17 mouse cellular contexts compared by ENCODE assay signal in the genomic region with DNA sequence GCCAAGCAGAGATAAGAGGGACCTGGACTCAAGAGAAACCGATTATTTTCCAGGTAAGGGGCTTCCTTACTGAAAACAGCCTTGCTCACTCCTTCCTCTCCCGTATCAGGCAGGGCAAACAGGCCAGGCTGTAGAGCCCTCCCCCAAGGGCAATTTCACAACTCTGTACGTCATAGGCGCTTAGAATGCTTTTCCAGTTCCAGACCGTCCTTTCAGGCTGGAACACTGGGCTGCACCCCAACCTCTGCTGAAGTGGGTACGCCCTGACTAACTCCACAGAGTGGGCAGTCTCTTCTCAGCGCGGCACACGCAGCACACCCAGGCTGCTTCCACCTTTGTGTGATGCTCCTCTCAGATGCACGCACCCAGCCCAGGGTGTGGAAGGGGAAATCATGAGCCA.
A peak's percentile ranks its signal among the peaks of the same experiment; 100 is the strongest.
DNase-seq lines count a peak whose midpoint lies in the region; ATAC-seq and TF ChIP-seq lines count a peak whose summit lies in the region.
"Had no signal": no experiment of that assay in that cellular context is flagged by ENCODE, and none has a peak within 500 bp of the region (broad histone marks: within the 10 kb centered on the region; RNA-seq: fewer than 3 reads in every experiment).

No protein-coding gene starts in this region.

- peak; percentile 57; the same call in 1 of the 2 replicates for ATAC-seq in liver, embryonic 14.5 days (ENCODE audit: insufficient read depth)
- ATAC-seq in hindbrain, embryonic 11.5 days (ENCODE audit: low FRiP score) = no peak
- no peak for ATAC-seq in forebrain, embryonic 16.5 days
- ATAC-seq: forebrain, embryonic 13.5 days had no signal

- no peak for TF ChIP-seq EP300 in liver, embryonic 14.5 days (IDR thresholded peaks at IDR 0.05; ENCODE audit: low read depth)

- H3K9me3 ChIP-seq in liver, embryonic 14.5 days (ENCODE audit: control insufficient read depth, low read length) = no peaks in the 10 kb centered on the region
- H3K9me3 ChIP-seq in hindbrain, embryonic 11.5 days (ENCODE audit: control insufficient read depth, low read length) = no peaks in the 10 kb centered on the region
- no peaks in the 10 kb centered on the region for H3K9me3 ChIP-seq in forebrain, embryonic 16.5 days (ENCODE audit: control insufficient read depth, low read length)
- H3K9me3 ChIP-seq: embryonic facial prominence, embryonic 13.5 days; forebrain, embryonic 13.5 days; heart, embryonic 13.5 days; hindbrain, embryonic 13.5 days; kidney, embryonic 15.5 days; limb, embryonic 12.5 days; midbrain, embryonic 10.5 days; neural tube, embryonic 12.5 days had no signal

- no peak for TF ChIP-seq CTCF in layer of hippocampus, adult 2 months (conservative IDR thresholded peaks at IDR 0.05)
- TF ChIP-seq CTCF in liver, embryonic 14.5 days (IDR thresholded peaks at IDR 0.05; ENCODE audit: low read depth) = no peak

- no peak overlapping the region for H3K4me3 ChIP-seq in layer of hippocampus, adult 2 months
- no peak overlapping the region for H3K4me3 ChIP-seq in liver, embryonic 14.5 days (ENCODE audit: insufficient read depth in 1 of 2, low read depth in 2 of 2, low read length in 2 of 2)
- H3K4me3 ChIP-seq in hindbrain, embryonic 11.5 days (ENCODE audit: low read depth, low read length) = no peak overlapping the region
- H3K4me3 ChIP-seq in forebrain, embryonic 16.5 days (replicated peaks; ENCODE audit: low read length) = no peak overlapping the region
- H3K4me3 ChIP-seq: embryonic facial prominence, embryonic 13.5 days; forebrain, embryonic 13.5 days; heart, embryonic 13.5 days; hindbrain, embryonic 13.5 days; kidney, embryonic 15.5 days; limb, embryonic 12.5 days; midbrain, embryonic 10.5 days; neural tube, embryonic 12.5 days had no signal

- no peak overlapping the region for H3K4me2 ChIP-seq in liver, embryonic 14.5 days (ENCODE audit: low read depth)
- no peak overlapping the region for H3K4me2 ChIP-seq in hindbrain, embryonic 11.5 days (replicated peaks; ENCODE audit: low read depth, low read length)
- H3K4me2 ChIP-seq in forebrain, embryonic 16.5 days (ENCODE audit: low read length) = no peak overlapping the region
- H3K4me2 ChIP-seq: embryonic facial prominence, embryonic 13.5 days; forebrain, embryonic 13.5 days; heart, embryonic 13.5 days; hindbrain, embryonic 13.5 days; kidney, embryonic 15.5 days; limb, embryonic 12.5 days; neural tube, embryonic 12.5 days had no signal

- H3K27ac ChIP-seq in layer of hippocampus, adult 2 months = peak overlapping the region; percentile 91; the same call in 1 of the 2 replicates
- no peak overlapping the region for H3K27ac ChIP-seq in liver, embryonic 14.5 days
- no peak overlapping the region for H3K27ac ChIP-seq in hindbrain, embryonic 11.5 days (ENCODE audit: low read depth, low read length)
- no peak overlapping the region for H3K27ac ChIP-seq in forebrain, embryonic 16.5 days (ENCODE audit: low read length)
- H3K27ac ChIP-seq: embryonic facial prominence, embryonic 13.5 days; forebrain, embryonic 13.5 days; heart, embryonic 13.5 days; hindbrain, embryonic 13.5 days; kidney, embryonic 15.5 days; limb, embryonic 12.5 days; midbrain, embryonic 10.5 days; neural tube, embryonic 12.5 days had no signal

- H3K27me3 ChIP-seq in liver, embryonic 14.5 days (ENCODE audit: control insufficient read depth, insufficient read depth, low read length) = no peaks in the 10 kb centered on the region
- no peaks in the 10 kb centered on the region for H3K27me3 ChIP-seq in hindbrain, embryonic 11.5 days (ENCODE audit: control insufficient read depth, insufficient read depth, low read length)
- no peaks in the 10 kb centered on the region for H3K27me3 ChIP-seq in forebrain, embryonic 16.5 days (replicated peaks; ENCODE audit: control insufficient read depth, insufficient read depth, low read length)
- H3K27me3 ChIP-seq: forebrain, embryonic 13.5 days; heart, embryonic 13.5 days; kidney, embryonic 15.5 days; limb, embryonic 12.5 days; neural tube, embryonic 12.5 days had no signal

- 65% methylated on average over 10 of the region's 10 CpGs for WGBS in liver, embryonic 14.5 days (ENCODE audit: insufficient replicate concordance)
- 89% methylated on average over 10 of the region's 10 CpGs for WGBS in hindbrain, embryonic 11.5 days
- WGBS in forebrain, embryonic 16.5 days = 89% methylated on average over 10 of the region's 10 CpGs

- H3K4me1 ChIP-seq in liver, embryonic 14.5 days (replicated peaks; ENCODE audit: control insufficient read depth in 2 of 2, insufficient read depth in 2 of 2, low read length in 1 of 2) = no peaks in the 10 kb centered on the region; a peak in 1 of 4 replicates
- H3K4me1 ChIP-seq in hindbrain, embryonic 11.5 days (replicated peaks; ENCODE audit: control insufficient read depth, insufficient read depth, low read length) = no peaks in the 10 kb centered on the region
- no peaks in the 10 kb centered on the region for H3K4me1 ChIP-seq in forebrain, embryonic 16.5 days (replicated peaks; ENCODE audit: control insufficient read depth, insufficient read depth, low read length)
- H3K4me1 ChIP-seq: forebrain, embryonic 13.5 days; hindbrain, embryonic 13.5 days; neural tube, embryonic 12.5 days had no signal

- DNase-seq in layer of hippocampus, adult 2 months (ENCODE audit: low spot score in 2 of 2) = no peak
- no peak for DNase-seq in layer of hippocampus, adult 11-12 months (ENCODE audit: low spot score)
- DNase-seq in liver, embryonic 14.5 days (ENCODE audit: low read depth in 3 of 3, low spot score in 3 of 3) = peak in 1 of 3 experiments; percentile 23
- peak; percentile 53 for DNase-seq in lung, postnatal 14 days
- DNase-seq in yolk sac, embryonic 10.5 days (ENCODE audit: low spot score) = peak; percentile 44
- no peak for DNase-seq in hindbrain, embryonic 11.5 days (ENCODE audit: low spot score)
- DNase-seq: cerebellum, adult 9-11 months; right cerebral cortex, postnatal 14 days had no signal

- no peak overlapping the region for H3K9ac ChIP-seq in liver, embryonic 14.5 days (replicated peaks)
- H3K9ac ChIP-seq in hindbrain, embryonic 11.5 days (ENCODE audit: low read depth, low read length) = no peak overlapping the region
- no peak overlapping the region for H3K9ac ChIP-seq in forebrain, embryonic 16.5 days (replicated peaks; ENCODE audit: low read depth, low read length)
- H3K9ac ChIP-seq: embryonic facial prominence, embryonic 13.5 days; forebrain, embryonic 13.5 days; heart, embryonic 13.5 days; hindbrain, embryonic 13.5 days; kidney, embryonic 15.5 days; limb, embryonic 12.5 days; neural tube, embryonic 12.5 days had no signal

- H3K36me3 ChIP-seq in liver, embryonic 14.5 days (replicated peaks; ENCODE audit: control insufficient read depth, insufficient read depth, low read depth) = no peaks in the 10 kb centered on the region
- H3K36me3 ChIP-seq in hindbrain, embryonic 11.5 days (ENCODE audit: control insufficient read depth, insufficient read depth, low read length) = no peaks in the 10 kb centered on the region
- no peaks in the 10 kb centered on the region for H3K36me3 ChIP-seq in forebrain, embryonic 16.5 days (ENCODE audit: control insufficient read depth, insufficient read depth)
- H3K36me3 ChIP-seq: embryonic facial prominence, embryonic 13.5 days; heart, embryonic 13.5 days; hindbrain, embryonic 13.5 days; kidney, embryonic 15.5 days; limb, embryonic 12.5 days; midbrain, embryonic 10.5 days; neural tube, embryonic 12.5 days had no signal

Comparison
In these comparisons a context has a peak if more than half of its experiments do, and no peak if none do; other contexts are left out.
1. DNase-seq: peak in lung, postnatal 14 days (single experiment) and yolk sac, embryonic 10.5 days (single experiment); none in layer of hippocampus, adult 2 months (0 of 2), layer of hippocampus, adult 11-12 months (single experiment) and hindbrain, embryonic 11.5 days (single experiment).